Mouse (Mus musculus): Measurements from ENCODE around the gene Pde4b.

DNA sequence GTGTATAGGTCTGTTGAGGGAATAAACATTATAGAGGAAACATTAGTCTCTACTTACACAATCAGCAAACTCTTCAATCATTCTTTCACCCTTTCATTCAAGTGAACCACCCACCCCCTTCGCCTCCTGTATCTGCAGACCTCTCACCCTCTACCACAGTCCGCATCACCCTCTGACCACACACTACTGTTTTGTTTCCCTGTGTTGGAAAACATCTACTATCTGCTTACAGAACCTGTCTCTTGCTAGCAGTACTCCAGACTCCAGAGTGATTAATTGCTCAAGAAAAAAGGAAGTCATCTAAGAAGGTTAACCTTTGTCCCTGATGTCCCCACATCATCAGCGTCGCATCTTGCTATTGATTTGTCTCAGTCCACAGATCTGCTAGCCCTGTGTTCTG, 185.4 kb downstream of the Pde4b start:
- TF ChIP-seq CTCF (conservative IDR thresholded peaks at IDR 0.05; ENCODE audit: low read length) (no peak), POU5F1 (IDR thresholded peaks at IDR 0.05; ENCODE audit: borderline replicate concordance, low read length) (no peak), NANOG (IDR thresholded peaks at IDR 0.05; ENCODE audit: borderline replicate concordance, low read length) (no peak)
